Mouse (Mus musculus) ES-CJ7 (cell line): Measurements from ENCODE around the gene Gm7102.
"Not testable (repeated sequence)": the region's sequence is repeated elsewhere in the genome, so short reads cannot be mapped to it uniquely, and the experiment has no call there.

Source experiments
- DNase-seq: peaks from one replicate; pipeline ENCODE4 v3.0.0; 2011; ENCODE audit warnings: low read depth, low spot score

Gm7102 gene

GRCm38 (mm10) chr19:61175756-61176324 lies at the start of gene Gm7102:
Gene Gm7102, minus strand, starts transcription at chr19:61176309.
- peak; percentile 49 for DNase-seq

- peak; percentile 52 for DNase-seq
Observed at GRCm38 (mm10) chr19:61224678-61225525, 48.8 kb upstream of the Gm7102 start.

- peak; percentile 92 for DNase-seq
Observed at GRCm38 (mm10) chr19:61223706-61224328, 47.7 kb upstream of the Gm7102 start.

GRCm38 (mm10) chr19:61207506-61207905 lies 31.4 kb upstream of the Gm7102 start:
- not testable (repeated sequence) for DNase-seq

- peak; percentile 11 for DNase-seq
Observed at GRCm38 (mm10) chr19:61199836-61200235, 23.7 kb upstream of the Gm7102 start.

GRCm38 (mm10) chr19:61199316-61199715 lies 23.2 kb upstream of the Gm7102 start:
- peak; percentile 92 for DNase-seq

GRCm38 (mm10) chr19:61183590-61183989 lies 7.5 kb upstream of the Gm7102 start, which contains the start of gene Gm6020:
Gene Gm6020, plus strand, starts transcription at chr19:61183890.
- not testable (repeated sequence) for DNase-seq

GRCm38 (mm10) chr19:61151701-61152420 lies 24.2 kb downstream of the Gm7102 start:
- no peak for DNase-seq

GRCm38 (mm10) chr19:61151372-61151700 lies 24.8 kb downstream of the Gm7102 start:
- peak; percentile 35 for DNase-seq

- no peak for DNase-seq
Observed at GRCm38 (mm10) chr19:61141299-61141698, 34.8 kb downstream of the Gm7102 start.

GRCm38 (mm10) chr19:61140342-61141206 lies 35.5 kb downstream of the Gm7102 start, which contains the start of gene Zfp950:
Gene Zfp950, minus strand, starts transcription at chr19:61140840.
- peak; percentile 94 for DNase-seq

GRCm38 (mm10) chr19:61138655-61139054 lies 37.5 kb downstream of the Gm7102 start:
- no peak for DNase-seq

- DNase-seq, result peak; percentile 85
Observed at GRCm38 (mm10) chr19:61131096-61131495, 45.0 kb downstream of the Gm7102 start.
